Mouse (Mus musculus): ENCODE results near the gene Olfr1501.

- no peak for TF ChIP-seq CTCF (IDR thresholded peaks at IDR 0.05; ENCODE audit: insufficient read depth, low read length)
- TF ChIP-seq POLR2A (IDR thresholded peaks at IDR 0.05; ENCODE audit: borderline replicate concordance, extremely low read depth, low read depth, low read length), result no peak
These were observed 31.1 kb downstream of the Olfr1501 start, which contains the start of gene Olfr1499 for GRCm38 (mm10) chr19:13819347-13819746.
